Mouse (Mus musculus) limb, embryonic 11.5 days (tissue): Measurements from ENCODE around the gene Bub1b. TPM values are rescaled to one million over a fixed set of nuclear protein-coding genes. Genes with fewer than 3 reads are reported as not detected.
A peak's percentile ranks its signal among the peaks of the same experiment; 100 is the strongest.

ENCODE experiments used
- ATAC-seq: fragments of 200-750 bp; cut with Nextera tagmentation; 2 replicates; pipeline ENCODE4 v1.8.0; 2017; ENCODE audit warnings: low read depth; ENCODE audit not compliant: insufficient number of reproducible peaks, low FRiP score, low TSS enrichment
- DNase-seq: peaks from one replicate; pipeline ENCODE4 v3.0.0-alpha.2; 2015; ENCODE audit warnings: low spot score
- H3K27ac ChIP-seq: fragments of 300-500 bp; sonication (generic); replicated peaks from 2 replicates; pipeline ENCODE4 v1.5.1; 2014; ENCODE audit warnings: low read depth, mild to moderate bottlenecking, low read length
- H3K27me3 ChIP-seq: fragments of 300-500 bp; sonication (generic); 2 replicates; pipeline ENCODE4 v1.6.1; 2014; ENCODE audit warnings: mild to moderate bottlenecking, low read length, mixed read lengths; ENCODE audit not compliant: control insufficient read depth, insufficient read depth
- H3K36me3 ChIP-seq: fragments of 300-500 bp; sonication (generic); 2 replicates; pipeline ENCODE4 v1.6.1; 2014; ENCODE audit warnings: mild to moderate bottlenecking, low read length, moderate library complexity, mixed read lengths; ENCODE audit not compliant: control insufficient read depth, insufficient read depth
- H3K4me1 ChIP-seq: fragments of 300-500 bp; sonication (generic); 2 replicates; pipeline ENCODE4 v1.6.1; 2014; ENCODE audit warnings: low read length, mixed read lengths; ENCODE audit not compliant: control insufficient read depth, insufficient read depth
- H3K4me2 ChIP-seq: fragments of 300-500 bp; sonication (generic); 2 replicates; pipeline ENCODE4 v1.6.1; 2014; ENCODE audit warnings: low read depth, mild to moderate bottlenecking, moderate library complexity; ENCODE audit not compliant: severe bottlenecking
- H3K4me3 ChIP-seq: fragments of 300-500 bp; sonication (generic); 2 replicates; pipeline ENCODE4 v1.5.1; 2014; ENCODE audit warnings: low read depth, low read length
- H3K9ac ChIP-seq: fragments of 300-500 bp; sonication (generic); 2 replicates; pipeline ENCODE4 v1.6.1; 2014; ENCODE audit warnings: mild to moderate bottlenecking, low read length
- H3K9me3 ChIP-seq: fragments of 300-500 bp; sonication (generic); 2 replicates; pipeline ENCODE4 v1.6.1; 2016; ENCODE audit warnings: low read length; ENCODE audit not compliant: control insufficient read depth
- WGBS: fragments of 180-500 bp; shearing (Covaris S2); extraction: QIAGEN DNeasy Blood & Tissue Kit; methylation state at CpG from one replicate; pipeline ENCODE4 v1.1.7; 2014; 5-methylcytosine and 5-hydroxymethylcytosine counted together
- polyA plus RNA-seq: library from polyadenylated mRNA; unstranded; fragments of >200 nt; fragmentation: Nextera tagmentation; extraction: Ambion mirVana; gene quantifications from 2 replicates; pipeline ENCODE4 v1.2.1, GENCODE M21; 2014

Gene Bub1b
- polyA plus RNA-seq, 1 experiment from 2014 or later: 145 TPM

DNA sequence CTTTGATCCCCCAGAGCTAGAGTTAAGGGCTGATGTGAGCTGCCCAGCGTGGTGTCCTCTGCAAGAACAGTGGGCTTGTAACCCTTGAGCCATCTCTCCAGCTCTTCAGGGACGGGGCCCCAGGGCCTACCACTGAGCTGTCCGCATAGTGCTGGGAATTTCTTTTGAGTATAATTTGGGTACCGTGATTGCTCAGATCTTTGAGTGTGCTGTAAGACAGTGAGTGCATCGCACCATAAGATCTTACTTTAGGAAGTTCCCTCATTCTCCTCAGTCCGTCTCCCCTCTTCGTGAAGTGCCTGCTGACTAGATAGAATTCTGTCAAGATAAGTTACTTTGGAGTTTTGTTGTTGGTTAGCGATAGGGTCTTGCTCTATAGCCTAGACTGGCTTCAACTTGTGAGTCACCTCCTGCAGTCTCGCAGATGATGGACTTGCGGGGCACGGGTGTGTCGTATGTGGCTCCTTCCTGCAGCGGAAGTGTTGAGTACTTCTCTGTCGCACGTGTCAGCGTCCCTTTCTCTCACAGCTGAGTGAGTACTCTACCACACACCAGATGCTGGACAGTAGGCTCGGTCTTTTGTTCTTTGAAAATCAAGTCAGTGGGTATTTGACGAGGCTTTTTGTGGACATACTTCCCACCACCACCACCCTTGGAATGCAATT, 3.7 kb downstream of the Bub1b start:
- Histone ChIP-seq H3K36me3 (peaks cover 26% of the 10 kb centered on the region), H3K9me3 (peaks cover 3% of the 10 kb centered on the region; the same call in 1 of the 2 replicates), H3K27me3 (no peaks in the 10 kb centered on the region), H3K4me3 (no peak overlapping the region), H3K4me1 (no peaks in the 10 kb centered on the region), H3K9ac (no peak overlapping the region), H3K27ac (no peak overlapping the region), H3K4me2 (no peak overlapping the region)
- 91% methylated on average over 18 of the region's 18 CpGs for WGBS
- ATAC-seq: no peak
- DNase-seq: no peak

DNA sequence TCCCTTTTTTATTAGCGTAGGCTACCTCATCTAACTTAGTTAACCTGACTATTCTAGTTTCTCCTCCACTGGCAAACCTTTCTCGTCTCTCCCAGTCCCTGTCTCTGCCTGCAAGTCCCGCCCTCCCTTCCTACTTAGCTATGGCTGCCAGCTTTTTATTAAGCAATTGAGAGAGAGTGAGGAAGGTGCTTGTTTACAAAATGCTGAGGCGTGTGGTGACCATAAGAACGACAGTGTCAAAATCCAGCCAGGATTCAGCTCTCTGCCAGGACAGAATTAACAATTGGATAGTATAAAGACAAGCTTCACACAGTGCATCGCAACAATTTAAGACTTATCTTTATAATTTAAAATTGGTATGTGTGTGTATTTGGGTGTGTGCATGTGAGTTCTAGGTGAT, 6.1 kb downstream of the Bub1b start:
- Histone ChIP-seq H3K9ac (no peak overlapping the region), H3K27me3 (no peaks in the 10 kb centered on the region), H3K4me2 (no peak overlapping the region), H3K4me3 (no peak overlapping the region), H3K9me3 (peaks cover 3% of the 10 kb centered on the region; the same call in 1 of the 2 replicates), H3K27ac (no peak overlapping the region), H3K4me1 (no peaks in the 10 kb centered on the region), H3K36me3 (peaks cover 26% of the 10 kb centered on the region)
- DNase-seq (no peak), ATAC-seq (no peak)
- WGBS: 96% methylated on average over 6 of the region's 6 CpGs

DNA sequence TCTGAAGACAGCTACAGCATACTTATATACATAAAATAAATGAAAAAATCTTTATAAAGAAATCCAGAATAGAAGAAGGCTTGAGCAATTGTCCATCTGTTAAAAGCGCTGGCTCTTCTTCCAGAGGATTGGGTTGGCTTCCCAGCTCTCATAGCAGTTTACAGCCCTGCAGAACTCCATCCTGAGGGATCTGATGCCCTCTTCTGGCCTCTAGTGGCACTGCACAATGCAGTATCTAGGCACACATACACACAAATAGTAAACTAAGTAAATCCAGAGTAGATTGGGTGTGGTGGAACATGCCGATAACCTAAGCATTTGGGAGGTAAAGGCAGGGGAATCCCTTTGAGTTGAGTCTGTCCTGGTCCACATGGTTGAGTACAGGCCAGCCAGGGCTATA, 8.0 kb downstream of the Bub1b start:
- H3K4me3 ChIP-seq: no peak overlapping the region
- peaks cover 3% of the 10 kb centered on the region; the same call in 1 of the 2 replicates for H3K9me3 ChIP-seq
- no peak overlapping the region for H3K27ac ChIP-seq
- no peaks in the 10 kb centered on the region for H3K27me3 ChIP-seq
- no peaks in the 10 kb centered on the region for H3K4me1 ChIP-seq
- H3K9ac ChIP-seq: no peak overlapping the region
- ATAC-seq (no peak), DNase-seq (peak; percentile 59)
- H3K4me2 ChIP-seq: no peak overlapping the region
- 85% methylated on average over 2 of the region's 2 CpGs for WGBS
- H3K36me3 ChIP-seq: peaks cover 30% of the 10 kb centered on the region

DNA sequence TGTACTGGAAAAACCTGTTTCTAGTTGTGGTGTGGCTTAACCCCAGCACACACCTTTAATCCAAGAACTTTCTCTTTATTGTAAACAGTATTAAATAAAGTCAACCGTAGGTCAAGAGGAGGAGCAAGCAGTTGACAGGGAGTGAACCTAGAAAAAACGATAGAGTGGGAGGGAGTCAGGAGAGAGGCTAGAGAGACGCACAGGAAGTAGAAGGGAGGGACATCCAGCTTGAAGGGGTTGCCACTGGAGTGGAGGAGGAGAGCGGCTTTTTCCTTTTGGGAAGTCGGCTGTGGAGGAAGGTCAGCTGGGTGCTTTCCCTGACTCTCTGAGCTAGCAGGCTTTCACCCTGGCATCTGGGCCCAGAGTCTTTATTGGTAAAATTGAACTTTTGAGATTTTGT, 9.0 kb downstream of the Bub1b start:
- Histone ChIP-seq H3K27ac (no peak overlapping the region), H3K9ac (no peak overlapping the region), H3K4me3 (no peak overlapping the region), H3K4me1 (no peaks in the 10 kb centered on the region), H3K27me3 (no peaks in the 10 kb centered on the region), H3K9me3 (peaks cover 3% of the 10 kb centered on the region; the same call in 1 of the 2 replicates), H3K36me3 (peaks cover 25% of the 10 kb centered on the region), H3K4me2 (no peak overlapping the region)
- WGBS: 78% methylated on average over 5 of the region's 5 CpGs
- no peak for DNase-seq
- ATAC-seq: no peak

DNA sequence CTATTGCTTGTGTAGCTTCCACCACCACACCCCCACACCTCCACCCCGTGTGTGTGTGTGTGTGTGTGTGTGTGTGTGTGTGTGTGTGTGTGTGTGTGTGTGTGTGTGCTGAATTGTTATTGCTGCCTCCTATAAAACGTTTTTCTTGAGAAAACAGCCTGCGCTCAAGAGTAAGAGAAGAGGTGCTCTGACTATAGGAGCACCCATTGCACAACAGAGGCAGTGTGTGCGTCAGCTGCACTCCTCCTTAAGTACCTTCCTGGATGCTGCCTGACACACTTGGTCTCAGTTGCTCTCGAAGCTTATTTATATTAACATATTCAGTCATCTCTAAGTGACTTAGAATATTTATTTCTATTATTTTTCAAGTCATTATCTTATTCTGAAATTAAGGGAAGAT, 20.0 kb downstream of the Bub1b start:
- 94% methylated on average over 4 of the region's 5 CpGs for WGBS
- DNase-seq: no peak
- H3K9ac ChIP-seq: no peak overlapping the region
- H3K4me2 ChIP-seq: no peak overlapping the region
- no peaks in the 10 kb centered on the region for H3K4me1 ChIP-seq
- peaks cover 34% of the 10 kb centered on the region for H3K36me3 ChIP-seq
- H3K27me3 ChIP-seq: no peaks in the 10 kb centered on the region
- H3K9me3 ChIP-seq: no peaks in the 10 kb centered on the region
- no peak for ATAC-seq
- H3K27ac ChIP-seq: no peak overlapping the region
- no peak overlapping the region for H3K4me3 ChIP-seq

DNA sequence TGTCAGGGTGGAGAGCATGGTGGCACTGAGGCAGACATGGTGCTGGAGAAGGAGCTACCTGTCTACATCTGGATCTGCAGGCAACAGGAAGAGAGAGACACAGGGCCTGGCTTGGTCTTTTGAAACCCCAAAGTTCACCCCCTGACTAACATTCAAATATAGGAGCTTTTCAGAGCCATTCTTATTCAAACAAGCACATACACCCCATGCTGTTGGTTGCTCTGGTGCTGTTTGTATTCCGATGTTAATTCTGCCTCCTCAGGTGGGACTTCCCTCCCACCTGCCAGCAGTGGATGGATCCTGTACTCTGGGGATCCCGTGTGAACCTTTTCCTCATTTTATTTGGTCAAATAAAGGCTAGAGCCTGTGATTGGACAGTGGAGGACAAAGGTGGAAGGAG, 22.1 kb downstream of the Bub1b start:
- H3K4me1 ChIP-seq: no peaks in the 10 kb centered on the region
- ATAC-seq: no peak
- H3K36me3 ChIP-seq: peaks cover 35% of the 10 kb centered on the region
- H3K4me2 ChIP-seq: no peak overlapping the region
- H3K9ac ChIP-seq: no peak overlapping the region
- 84% methylated on average over 2 of the region's 2 CpGs for WGBS
- no peaks in the 10 kb centered on the region for H3K27me3 ChIP-seq
- H3K9me3 ChIP-seq: no peaks in the 10 kb centered on the region
- H3K4me3 ChIP-seq: no peak overlapping the region
- no peak for DNase-seq
- no peak overlapping the region for H3K27ac ChIP-seq

DNA sequence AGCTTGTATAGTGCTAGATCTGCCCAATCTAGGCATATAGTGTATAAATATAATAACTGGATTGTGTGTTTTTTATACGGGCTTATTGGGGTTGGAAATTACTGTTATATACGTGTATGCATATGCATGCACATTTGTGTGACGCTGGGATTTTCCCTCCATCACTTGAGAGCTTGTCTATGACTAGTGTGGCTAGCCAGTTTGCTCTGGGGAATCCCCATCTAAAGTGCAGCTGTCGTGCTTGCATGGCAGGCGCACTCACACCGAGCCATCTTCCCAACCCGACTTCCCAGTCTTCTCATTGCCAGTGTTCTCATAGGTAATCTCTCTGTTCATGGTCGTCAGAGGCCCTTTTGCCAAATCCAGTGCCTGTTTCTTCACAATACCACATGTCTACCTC, 22.6 kb downstream of the Bub1b start:
- Histone ChIP-seq H3K27me3 (no peaks in the 10 kb centered on the region), H3K4me3 (no peak overlapping the region), H3K4me1 (no peaks in the 10 kb centered on the region), H3K4me2 (no peak overlapping the region), H3K36me3 (peaks cover 32% of the 10 kb centered on the region), H3K9me3 (no peaks in the 10 kb centered on the region), H3K27ac (no peak overlapping the region), H3K9ac (no peak overlapping the region)
- ATAC-seq (no peak), DNase-seq (no peak)
- 90% methylated on average over 8 of the region's 8 CpGs for WGBS

DNA sequence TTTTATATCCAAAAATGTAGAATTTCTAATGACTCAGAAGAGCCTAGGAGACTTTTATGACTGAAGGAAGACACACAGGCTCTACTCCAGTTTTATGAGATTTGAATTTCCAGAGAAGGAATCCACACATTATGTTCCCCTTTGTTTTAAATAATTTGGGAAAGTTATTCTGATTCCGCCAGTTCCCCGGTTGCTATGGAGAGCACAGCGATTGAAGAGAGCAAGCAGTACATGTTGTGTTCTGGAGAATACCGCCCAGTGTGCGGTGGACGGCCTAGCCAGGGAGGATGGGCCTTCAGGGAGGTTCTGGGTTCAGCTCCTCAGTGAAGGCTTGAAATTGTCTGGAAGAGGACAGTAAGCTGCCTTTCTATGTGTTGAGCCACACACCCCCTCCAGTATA, 31.3 kb downstream of the Bub1b start:
- no peaks in the 10 kb centered on the region for H3K27me3 ChIP-seq
- ATAC-seq (no peak), DNase-seq (no peak)
- no peak overlapping the region for H3K27ac ChIP-seq
- H3K9me3 ChIP-seq: no peaks in the 10 kb centered on the region
- H3K9ac ChIP-seq: no peak overlapping the region
- peaks cover 32% of the 10 kb centered on the region for H3K36me3 ChIP-seq
- no peak overlapping the region for H3K4me2 ChIP-seq
- H3K4me3 ChIP-seq: no peak overlapping the region
- WGBS: 97% methylated on average over 6 of the region's 6 CpGs
- H3K4me1 ChIP-seq: no peaks in the 10 kb centered on the region

DNA sequence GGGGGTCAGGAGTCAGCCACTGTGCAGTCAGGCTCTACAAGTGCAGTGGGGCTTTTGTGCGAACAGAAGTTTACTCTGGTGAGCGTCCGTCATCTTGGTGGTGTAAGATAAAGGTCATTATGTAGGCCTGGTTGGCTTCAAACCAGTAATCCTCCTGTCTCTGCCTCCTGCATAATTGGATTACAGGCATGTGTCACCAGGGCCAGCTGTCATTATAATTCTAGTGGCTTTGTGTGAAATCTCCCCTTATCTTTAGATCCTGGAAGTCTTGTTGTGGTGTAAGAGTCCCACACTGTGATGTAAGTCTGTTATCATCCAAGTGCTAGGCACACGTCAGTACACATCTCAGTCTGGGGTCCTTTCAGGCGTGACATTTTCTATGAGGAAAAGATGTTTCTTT, 35.4 kb downstream of the Bub1b start:
- Histone ChIP-seq H3K36me3 (peaks cover 20% of the 10 kb centered on the region; the same call in 1 of the 2 replicates), H3K4me1 (no peaks in the 10 kb centered on the region), H3K27ac (no peak overlapping the region), H3K4me2 (no peak overlapping the region), H3K9ac (no peak overlapping the region), H3K4me3 (no peak overlapping the region), H3K9me3 (no peaks in the 10 kb centered on the region), H3K27me3 (no peaks in the 10 kb centered on the region)
- DNase-seq (no peak), ATAC-seq (no peak)
- 80% methylated on average over 5 of the region's 5 CpGs for WGBS
